In genomic region chr17:48287276-48287675, GRCm38 (mm10) we compare ENCODE assay signal across 12 mouse cellular contexts. TPM values are rescaled to one million over a fixed set of nuclear protein-coding genes. Genes with fewer than 3 reads are reported as not detected.
DNase-seq lines count a peak whose midpoint lies in the region; ATAC-seq lines count a peak whose summit lies in the region.
"Had no signal": no experiment of that assay in that cellular context is flagged by ENCODE, and none has a peak within 500 bp of the region (broad histone marks: within the 10 kb centered on the region; RNA-seq: fewer than 3 reads in every experiment).

No protein-coding gene starts in this region.

- intact Hi-C loops in left cerebral cortex, postnatal 14 days (cut with DNase I) = no loop called here

- peak; percentile 17 to 38 for DNase-seq in cerebellum, postnatal 10 days
- no peak for DNase-seq in cerebellum, postnatal 36 days
- peak; percentile 19 to 21 for DNase-seq in left cerebral cortex, postnatal 14 days (ENCODE audit: low spot score in 2 of 2)
- DNase-seq in left cerebral cortex, adult 9 months (ENCODE audit: low spot score in 2 of 2) = no peak
- DNase-seq in B cell, adult 2 months = peak; percentile 68 to 74
- DNase-seq in gastrocnemius, postnatal 25 days = no peak
- DNase-seq in cerebellum, adult 9-10 months = no peak
- DNase-seq: kidney, adult 8-10 months; right cerebral cortex, postnatal 25 days had no signal

- peak; percentile 24; the same call in 1 of the 2 replicates for ATAC-seq in megakaryocyte, adult 5-6 weeks (ENCODE audit: poor library complexity, severe bottlenecking)

RNA-seq across cellular contexts. Expression of gene Treml2, which starts 12.0 kb away (rescaled TPM):
- total RNA-seq in left cerebral cortex, postnatal 14 days (2021) = under 1 TPM; 0.46 to 0.47 TPM
- 48.1 and 51.7 TPM in 2 replicates for total RNA-seq in megakaryocyte, adult 5-6 weeks (2015)
- 45.3 and 52.1 TPM in 2 replicates for total RNA-seq in megakaryocyte, adult 5-6 weeks (2017)
- under 1 TPM in 1 of 2 experiments, not detected in 1; 0.08 TPM for total RNA-seq in gastrocnemius, postnatal 25 days (2021)

RNA-seq across cellular contexts. Expression of gene Treml4, which starts 23.2 kb away (rescaled TPM):
- total RNA-seq in left cerebral cortex, postnatal 14 days (2021) = not detected
- 5.5 and 6.3 TPM in 2 replicates for total RNA-seq in megakaryocyte, adult 5-6 weeks (2015)
- total RNA-seq in megakaryocyte, adult 5-6 weeks (2017) = 15.4 and 20.2 TPM in 2 replicates
- not detected for total RNA-seq in gastrocnemius, postnatal 25 days (2021)
- total RNA-seq: left cerebral cortex, postnatal 25 days had no signal

RNA-seq across cellular contexts. Expression of gene B430306N03Rik, which starts 28.7 kb away (rescaled TPM):
- total RNA-seq in left cerebral cortex, postnatal 14 days (2021) = under 1 TPM; 0.08 to 0.11 TPM
- total RNA-seq in megakaryocyte, adult 5-6 weeks (2015) = 68.9 and 78.4 TPM in 2 replicates
- 34.0 and 39.6 TPM in 2 replicates for total RNA-seq in megakaryocyte, adult 5-6 weeks (2017)
- total RNA-seq in gastrocnemius, postnatal 25 days (2021) = not detected

RNA-seq across cellular contexts. Expression of gene Trem3, which starts 39.7 kb away (rescaled TPM):
- under 1 TPM; 0.48 to 0.57 TPM for total RNA-seq in left cerebral cortex, postnatal 14 days (2021)
- total RNA-seq in megakaryocyte, adult 5-6 weeks (2015) = 77.8 and 87.0 TPM in 2 replicates
- 72.1 and 98.8 TPM in 2 replicates for total RNA-seq in megakaryocyte, adult 5-6 weeks (2017)
- not detected for total RNA-seq in gastrocnemius, postnatal 25 days (2021)
- total RNA-seq: heart, postnatal 25 days had no signal

RNA-seq across cellular contexts. Expression of gene Trem1, which starts 54.7 kb away (rescaled TPM):
- not detected for total RNA-seq in left cerebral cortex, postnatal 14 days (2021)
- 5.4 and 6.6 TPM in 2 replicates for total RNA-seq in megakaryocyte, adult 5-6 weeks (2015)
- 18.9 and 19.2 TPM in 2 replicates for total RNA-seq in megakaryocyte, adult 5-6 weeks (2017)
- total RNA-seq in gastrocnemius, postnatal 25 days (2021) = not detected
- total RNA-seq: heart, postnatal 25 days; left cerebral cortex, postnatal 25 days had no signal

Comparison
In these comparisons a context has a peak if more than half of its experiments do, and no peak if none do; other contexts are left out.
1. DNase-seq: peak in cerebellum, postnatal 10 days (2 of 2), left cerebral cortex, postnatal 14 days (2 of 2) and B cell, adult 2 months (2 of 2); none in cerebellum, postnatal 36 days (0 of 2), left cerebral cortex, adult 9 months (0 of 2), gastrocnemius, postnatal 25 days (single experiment) and cerebellum, adult 9-10 months (single experiment).
2. RNA of gene Treml2, which starts 12.0 kb away (total RNA-seq): 45.3 to 52.1 TPM in megakaryocyte, adult 5-6 weeks; 0.46 to 0.47 TPM in left cerebral cortex, postnatal 14 days and 0.08 TPM in gastrocnemius, postnatal 25 days; every median in the first group is over 10 times any median in the second.
3. RNA of gene Treml4, which starts 23.2 kb away (total RNA-seq): 5.5 to 20.2 TPM in megakaryocyte, adult 5-6 weeks; not detected in left cerebral cortex, postnatal 14 days and not detected in gastrocnemius, postnatal 25 days; every median in the first group is over 4 times any median in the second.
4. RNA of gene B430306N03Rik, which starts 28.7 kb away (total RNA-seq): 34.0 to 78.4 TPM in megakaryocyte, adult 5-6 weeks; 0.08 to 0.11 TPM in left cerebral cortex, postnatal 14 days and not detected in gastrocnemius, postnatal 25 days; every median in the first group is over 10 times any median in the second.